Mouse (Mus musculus) embryonic facial prominence, embryonic 11.5 days (tissue): Measurements from ENCODE around the gene Ldb3. TPM values are rescaled to one million over a fixed set of nuclear protein-coding genes. Genes with fewer than 3 reads are reported as not detected.

ENCODE experiments used
- ATAC-seq: fragments of 200-750 bp; cut with Nextera tagmentation; replicated peaks from 2 replicates; pipeline ENCODE4 v1.8.0; 2017; ENCODE audit warnings: low read depth; ENCODE audit not compliant: insufficient number of reproducible peaks, low FRiP score, low TSS enrichment
- DNase-seq: peaks from one replicate; pipeline ENCODE4 v3.0.0-alpha.2; 2015; ENCODE audit warnings: low spot score
- H3K27ac ChIP-seq: fragments of 300-500 bp; sonication (generic); replicated peaks from 2 replicates; pipeline ENCODE4 v1.5.1; 2014; ENCODE audit warnings: mild to moderate bottlenecking, low read depth, low read length, control low read depth
- H3K27me3 ChIP-seq: fragments of 300-500 bp; sonication (generic); 2 replicates; pipeline ENCODE4 v1.6.1; 2014; ENCODE audit warnings: mild to moderate bottlenecking, low read length, moderate library complexity, mixed read lengths; ENCODE audit not compliant: control insufficient read depth, insufficient read depth
- H3K36me3 ChIP-seq: fragments of 300-500 bp; sonication (generic); replicated peaks from 2 replicates; pipeline ENCODE4 v1.6.1; 2014; ENCODE audit warnings: low read depth, mild to moderate bottlenecking, low read length, moderate library complexity, mixed read lengths; ENCODE audit not compliant: control insufficient read depth, insufficient read depth
- H3K4me1 ChIP-seq: fragments of 300-500 bp; sonication (generic); 2 replicates; pipeline ENCODE4 v1.6.1; 2014; ENCODE audit warnings: low read length, mixed read lengths; ENCODE audit not compliant: control insufficient read depth, insufficient read depth
- H3K4me2 ChIP-seq: fragments of 300-500 bp; sonication (generic); 2 replicates; pipeline ENCODE4 v1.6.1; 2014; ENCODE audit warnings: low read depth, mild to moderate bottlenecking, control low read depth, low read length, moderate library complexity
- H3K4me3 ChIP-seq: fragments of 300-500 bp; sonication (generic); 2 replicates; pipeline ENCODE4 v1.5.1; 2014; ENCODE audit warnings: low read depth, low read length, control low read depth
- H3K9ac ChIP-seq: fragments of 300-500 bp; sonication (generic); replicated peaks from 2 replicates; pipeline ENCODE4 v1.6.1; 2014; ENCODE audit warnings: mild to moderate bottlenecking, control low read depth, low read length
- H3K9me3 ChIP-seq: fragments of 300-500 bp; sonication (generic); replicated peaks from 2 replicates; pipeline ENCODE4 v1.6.1; 2016; ENCODE audit warnings: mild to moderate bottlenecking, low read length, inconsistent platforms, mixed read lengths; ENCODE audit not compliant: control insufficient read depth
- WGBS: fragments of 180-500 bp; shearing (Covaris S2); extraction: QIAGEN DNeasy Blood & Tissue Kit; methylation state at CpG from one replicate; pipeline ENCODE4 v1.1.7; 2014; 5-methylcytosine and 5-hydroxymethylcytosine counted together
- polyA plus RNA-seq: library from polyadenylated mRNA; unstranded; fragments of >200 nt; fragmentation: Nextera tagmentation; extraction: Ambion mirVana; gene quantifications from 2 replicates; pipeline ENCODE4 v1.2.1, GENCODE M21; 2014

Ldb3 gene
- polyA plus RNA-seq, 1 experiment from 2014 or later = 0.90 TPM

GRCm38 (mm10) chr14:34611591-34611990 is 23.1 kb upstream of the Ldb3 start:
- WGBS = 76% methylated on average over 4 of the region's 4 CpGs
- Histone ChIP-seq H3K27ac (no peak overlapping the region), H3K4me1 (no peaks in the 10 kb centered on the region), H3K36me3 (no peaks in the 10 kb centered on the region), H3K9me3 (no peaks in the 10 kb centered on the region), H3K4me3 (no peak overlapping the region), H3K9ac (no peak overlapping the region), H3K4me2 (no peak overlapping the region), H3K27me3 (peaks cover 9% of the 10 kb centered on the region; the same call in 1 of the 2 replicates)
- ATAC-seq = no peak
- no peak for DNase-seq

- H3K27me3 ChIP-seq = no peaks in the 10 kb centered on the region
- no peak overlapping the region for H3K4me2 ChIP-seq
- WGBS = 92% methylated on average over 7 of the region's 7 CpGs
- no peak overlapping the region for H3K27ac ChIP-seq
- no peaks in the 10 kb centered on the region for H3K4me1 ChIP-seq
- DNase-seq (no peak), ATAC-seq (no peak)
- H3K36me3 ChIP-seq = no peaks in the 10 kb centered on the region
- H3K9ac ChIP-seq = no peak overlapping the region
- H3K4me3 ChIP-seq = no peak overlapping the region
- no peaks in the 10 kb centered on the region for H3K9me3 ChIP-seq
Measured at GRCm38 (mm10) chr14:34601910-34602309, 13.4 kb upstream of the Ldb3 start.

GRCm38 (mm10) chr14:34599941-34600340 is 11.5 kb upstream of the Ldb3 start, which contains the start of gene Opn4:
Gene Opn4 (minus strand): TSS chr14:34600142.
- H3K4me1 ChIP-seq = no peaks in the 10 kb centered on the region
- H3K4me2 ChIP-seq = no peak within 1 kb of the TSS
- no peak within 1 kb of the TSS for H3K4me3 ChIP-seq
- no peak for ATAC-seq
- H3K27me3 ChIP-seq = no peaks in the 10 kb centered on the region
- H3K27ac ChIP-seq = no peak within 1 kb of the TSS
- H3K9ac ChIP-seq = no peak within 1 kb of the TSS
- H3K36me3 ChIP-seq = no peaks in the 10 kb centered on the region
- H3K9me3 ChIP-seq = no peaks in the 10 kb centered on the region
- no peak for DNase-seq
- 84% methylated on average over 8 of the region's 8 CpGs for WGBS

GRCm38 (mm10) chr14:34595596-34596255 is 7.2 kb upstream of the Ldb3 start:
- ATAC-seq = no peak
- no peak overlapping the region for H3K4me2 ChIP-seq
- no peaks in the 10 kb centered on the region for H3K9me3 ChIP-seq

GRCm38 (mm10) chr14:34591741-34592535 is 3.5 kb upstream of the Ldb3 start:
- no peaks in the 10 kb centered on the region for H3K36me3 ChIP-seq
- no peak overlapping the region for H3K9ac ChIP-seq
- no peak overlapping the region for H3K4me2 ChIP-seq
- WGBS = 60% methylated on average over 15 of the region's 15 CpGs
- no peaks in the 10 kb centered on the region for H3K9me3 ChIP-seq
- H3K27me3 ChIP-seq = no peaks in the 10 kb centered on the region
- no peak overlapping the region for H3K4me3 ChIP-seq
- DNase-seq = no peak
- no peak overlapping the region for H3K27ac ChIP-seq
- no peak for ATAC-seq
- no peaks in the 10 kb centered on the region for H3K4me1 ChIP-seq

More at GRCm38 (mm10) chr14:34595596-34596255, 7.2 kb upstream of the Ldb3 start:
- H3K27me3 ChIP-seq = no peaks in the 10 kb centered on the region
- DNase-seq = no peak
- no peak overlapping the region for H3K9ac ChIP-seq
- no peaks in the 10 kb centered on the region for H3K36me3 ChIP-seq
- no peak overlapping the region for H3K4me3 ChIP-seq
- H3K4me1 ChIP-seq = no peaks in the 10 kb centered on the region
- 80% methylated on average over 17 of the region's 17 CpGs for WGBS
- no peak overlapping the region for H3K27ac ChIP-seq

GRCm38 (mm10) chr14:34590743-34591675 is 2.5 kb upstream of the Ldb3 start:
- WGBS = 68% methylated on average over 24 of the region's 24 CpGs
- DNase-seq = no peak
- no peak overlapping the region for H3K4me3 ChIP-seq
- H3K27ac ChIP-seq = no peak overlapping the region
- H3K4me1 ChIP-seq = no peaks in the 10 kb centered on the region
- no peaks in the 10 kb centered on the region for H3K27me3 ChIP-seq
- H3K9ac ChIP-seq = no peak overlapping the region
- ATAC-seq = no peak
- H3K9me3 ChIP-seq = no peaks in the 10 kb centered on the region
- no peaks in the 10 kb centered on the region for H3K36me3 ChIP-seq
- H3K4me2 ChIP-seq = no peak overlapping the region

- Histone ChIP-seq H3K36me3 (no peaks in the 10 kb centered on the region), H3K4me2 (no peak overlapping the region), H3K9ac (no peak overlapping the region), H3K4me3 (no peak overlapping the region), H3K27ac (no peak overlapping the region), H3K4me1 (no peaks in the 10 kb centered on the region), H3K27me3 (no peaks in the 10 kb centered on the region), H3K9me3 (no peaks in the 10 kb centered on the region)
- no peak for ATAC-seq
- WGBS = 82% methylated on average over 5 of the region's 5 CpGs
- no peak for DNase-seq
Measured at GRCm38 (mm10) chr14:34590017-34590570, 1.6 kb upstream of the Ldb3 start.
